Mouse (Mus musculus): ENCODE measurements at regions not wholly inside any gene's neighbourhood (a gene's known extent, or its start where the extent isn't known, plus 50 kb on each side); places are given as distances from the start of the nearest gene placed in this dataset.

GRCm38 (mm10) chr9:71355721-71356120 lies 130.0 kb downstream of the Polr2m start:
- DNase-seq = no peak

Measured in cerebellum, postnatal 10 days (tissue).